19 mouse cellular contexts compared by ENCODE assay signal in the genomic region with DNA sequence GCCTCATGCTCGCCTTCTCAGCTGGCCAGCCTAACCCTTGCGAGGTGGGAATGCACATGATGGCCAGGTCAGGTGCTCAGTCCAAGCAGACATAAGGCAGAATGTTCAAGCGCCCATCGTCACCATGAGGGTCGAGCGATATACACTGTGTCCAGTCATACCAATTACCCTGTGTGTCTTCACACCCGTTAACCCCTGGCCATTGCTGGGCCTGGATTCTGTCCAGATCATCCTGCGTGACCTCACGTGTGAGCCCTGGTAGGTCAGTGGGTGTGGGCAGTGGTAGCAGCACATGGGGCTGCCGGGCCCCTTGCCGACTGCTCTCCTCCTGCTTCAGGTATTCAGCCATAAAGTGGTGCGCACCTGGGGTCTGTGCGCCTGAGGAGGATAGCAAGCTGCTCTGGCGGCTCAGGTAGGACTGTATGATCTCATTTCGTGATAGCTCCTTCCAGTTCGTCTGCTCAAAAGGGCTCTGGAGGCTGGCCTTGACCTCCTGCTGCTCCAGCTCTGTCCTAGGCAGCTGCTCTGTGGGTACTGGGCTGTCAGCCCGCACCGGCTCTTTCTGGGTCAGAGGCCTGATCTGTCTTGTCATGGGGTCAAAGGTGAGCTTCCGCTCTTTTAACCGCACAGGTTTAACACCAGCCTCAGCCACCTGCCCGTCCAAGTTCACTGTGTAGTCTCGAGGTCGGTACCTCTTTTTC. TPM values are rescaled to one million over a fixed set of nuclear protein-coding genes. Genes with fewer than 3 reads are reported as not detected.
DNase-seq lines count a peak whose midpoint lies in the region; ATAC-seq and TF ChIP-seq lines count a peak whose summit lies in the region.
"Had no signal": no experiment of that assay in that cellular context is flagged by ENCODE, and none has a peak within 500 bp of the region (broad histone marks: within the 10 kb centered on the region; RNA-seq: fewer than 3 reads in every experiment).

No protein-coding gene starts in this region.

- peak; percentile 52 for DNase-seq in cerebellum, adult 9-11 months
- DNase-seq in cerebellum, adult 11 months = no peak
- peak; percentile 42 for DNase-seq in kidney, adult 2 months
- DNase-seq in kidney, postnatal 14 days = no peak
- DNase-seq in hindbrain, postnatal 0 days (ENCODE audit: low spot score) = no peak
- DNase-seq in c-Kit-positive CD71-positive TER-119-positive erythroid progenitor cells, embryonic 14.5 days (ENCODE audit: low spot score) = no peak
- DNase-seq: adrenal gland, postnatal 25 days; B cell, adult 2 months; gastrocnemius, postnatal 14 days; lung, adult 2 months; right cerebral cortex, adult 18-20 months; thymus, postnatal 25 days had no signal

- no peak overlapping the region for H3K4me2 ChIP-seq in embryonic facial prominence, embryonic 13.5 days
- no peak overlapping the region for H3K4me2 ChIP-seq in hindbrain, postnatal 0 days (ENCODE audit: low read depth, low read length)
- H3K4me2 ChIP-seq: forebrain, embryonic 12.5 days; midbrain, embryonic 11.5 days had no signal

- peaks cover 11% of the 10 kb centered on the region for H3K4me1 ChIP-seq in kidney, adult 2 months (ENCODE audit: control insufficient read depth, insufficient read depth, low read length)
- peaks cover 86% of the 10 kb centered on the region for H3K4me1 ChIP-seq in E14TG2a.4 (replicated peaks; ENCODE audit: low read depth, low read length)
- peaks cover 22% of the 10 kb centered on the region for H3K4me1 ChIP-seq in embryonic facial prominence, embryonic 13.5 days
- peaks cover 18% of the 10 kb centered on the region for H3K4me1 ChIP-seq in hindbrain, postnatal 0 days (ENCODE audit: insufficient read depth, low read length)

- 72% methylated on average over 23 of the region's 23 CpGs for WGBS in kidney, adult 2 months
- 84% methylated on average over 23 of the region's 23 CpGs for WGBS in embryonic facial prominence, embryonic 13.5 days
- WGBS in hindbrain, postnatal 0 days = 83% methylated on average over 23 of the region's 23 CpGs

- no peak overlapping the region for H3K27ac ChIP-seq in kidney, adult 2 months (ENCODE audit: insufficient read depth, low read depth, low read length)
- H3K27ac ChIP-seq in embryonic facial prominence, embryonic 13.5 days = no peak overlapping the region
- H3K27ac ChIP-seq in hindbrain, postnatal 0 days = no peak overlapping the region
- H3K27ac ChIP-seq: forebrain, embryonic 12.5 days; hindbrain, embryonic 10.5 days; kidney, postnatal 0 days had no signal

- H3K9ac ChIP-seq in embryonic facial prominence, embryonic 13.5 days = 0 out of 2 replicates have a peak overlapping the region, but pooled peaks have one; percentile 3
- no peak overlapping the region for H3K9ac ChIP-seq in hindbrain, postnatal 0 days (replicated peaks; ENCODE audit: low read length)
- H3K9ac ChIP-seq: forebrain, embryonic 12.5 days had no signal

- no peaks in the 10 kb centered on the region for H3K27me3 ChIP-seq in kidney, adult 2 months (replicated peaks; ENCODE audit: control insufficient read depth, insufficient read depth, low read length)
- H3K27me3 ChIP-seq in E14TG2a.4 (ENCODE audit: insufficient read depth, low read length) = no peaks in the 10 kb centered on the region
- H3K27me3 ChIP-seq in embryonic facial prominence, embryonic 13.5 days = no peaks in the 10 kb centered on the region
- no peaks in the 10 kb centered on the region for H3K27me3 ChIP-seq in hindbrain, postnatal 0 days (ENCODE audit: insufficient read depth, low read length)
- H3K27me3 ChIP-seq: forebrain, embryonic 12.5 days had no signal

- no peak overlapping the region for H3K4me3 ChIP-seq in kidney, adult 2 months (ENCODE audit: insufficient read depth, low read depth, low read length)
- peak overlapping the region; percentile 62 for H3K4me3 ChIP-seq in E14TG2a.4 (replicated peaks; ENCODE audit: low read length)
- no peak overlapping the region for H3K4me3 ChIP-seq in embryonic facial prominence, embryonic 13.5 days
- H3K4me3 ChIP-seq in hindbrain, postnatal 0 days (ENCODE audit: low read length) = no peak overlapping the region
- H3K4me3 ChIP-seq: forebrain, embryonic 12.5 days; hindbrain, embryonic 10.5 days had no signal

- TF ChIP-seq POLR2A in kidney, adult 2 months (IDR thresholded peaks at IDR 0.05; ENCODE audit: low read depth, low read length) = no peak

- H3K9me3 ChIP-seq in E14TG2a.4 (ENCODE audit: low read length) = no peaks in the 10 kb centered on the region
- H3K9me3 ChIP-seq in embryonic facial prominence, embryonic 13.5 days = no peaks in the 10 kb centered on the region
- H3K9me3 ChIP-seq in hindbrain, postnatal 0 days (ENCODE audit: low read length) = no peaks in the 10 kb centered on the region
- H3K9me3 ChIP-seq: forebrain, embryonic 12.5 days; hindbrain, embryonic 10.5 days had no signal

- no peak for TF ChIP-seq CTCF in kidney, adult 2 months (conservative IDR thresholded peaks at IDR 0.05; ENCODE audit: insufficient read depth, insufficient read length, low read depth, low read length)
- no peak for TF ChIP-seq CTCF in E14TG2a.4 (conservative IDR thresholded peaks at IDR 0.05; ENCODE audit: low read length)
- TF ChIP-seq CTCF in hindbrain, postnatal 0 days (IDR thresholded peaks at IDR 0.05; ENCODE audit: low read depth) = no peak

- ATAC-seq in embryonic facial prominence, embryonic 13.5 days (ENCODE audit: insufficient number of reproducible peaks, insufficient read depth, low FRiP score, low TSS enrichment, low read depth) = no peak
- no peak for ATAC-seq in hindbrain, postnatal 0 days

- H3K36me3 ChIP-seq in kidney, adult 2 months (ENCODE audit: control insufficient read depth, insufficient read depth, low read length) = no peaks in the 10 kb centered on the region
- peaks cover 77% of the 10 kb centered on the region for H3K36me3 ChIP-seq in E14TG2a.4 (ENCODE audit: insufficient read depth, low read length)
- peaks cover 43% of the 10 kb centered on the region for H3K36me3 ChIP-seq in embryonic facial prominence, embryonic 13.5 days
- H3K36me3 ChIP-seq in hindbrain, postnatal 0 days (ENCODE audit: insufficient read depth, low read length) = peaks cover 18% of the 10 kb centered on the region

RNA-seq across cellular contexts. Expression of a gene that starts 3.1 kb away (rescaled TPM):
- 52.7 and 67.5 TPM in 2 replicates for polyA plus RNA-seq in kidney, adult 2 months (2012; rRNA removed)
- polyA plus RNA-seq in embryonic facial prominence, embryonic 13.5 days (2015; fragmentation: Nextera tagmentation; extraction: Ambion mirVana) = 15.4 and 19.6 TPM in 2 replicates
- total RNA-seq in hindbrain, postnatal 0 days (2014; rRNA removed) = 57.3 and 65.8 TPM in 2 replicates
- 12.5 and 12.9 TPM in 2 replicates for polyA plus RNA-seq in hindbrain, postnatal 0 days (2015; fragmentation: Nextera tagmentation; extraction: Ambion mirVana)

RNA-seq across cellular contexts. Expression of a gene that starts 20.5 kb away (rescaled TPM):
- polyA plus RNA-seq in kidney, adult 2 months (2012; rRNA removed) = 33.5 and 35.7 TPM in 2 replicates
- 70.7 and 74.0 TPM in 2 replicates for polyA plus RNA-seq in embryonic facial prominence, embryonic 13.5 days (2015; fragmentation: Nextera tagmentation; extraction: Ambion mirVana)
- total RNA-seq in hindbrain, postnatal 0 days (2014; rRNA removed) = 27.0 and 90.6 TPM in 2 replicates
- 37.3 and 40.3 TPM in 2 replicates for polyA plus RNA-seq in hindbrain, postnatal 0 days (2015; fragmentation: Nextera tagmentation; extraction: Ambion mirVana)

RNA-seq across cellular contexts. Expression of a gene that starts 51.9 kb away (rescaled TPM):
- 6.8 and 7.2 TPM in 2 replicates for polyA plus RNA-seq in kidney, adult 2 months (2012; rRNA removed)
- polyA plus RNA-seq in embryonic facial prominence, embryonic 13.5 days (2015; fragmentation: Nextera tagmentation; extraction: Ambion mirVana) = 18.5 and 19.9 TPM in 2 replicates
- 8.6 and 11.3 TPM in 2 replicates for total RNA-seq in hindbrain, postnatal 0 days (2014; rRNA removed)
- polyA plus RNA-seq in hindbrain, postnatal 0 days (2015; fragmentation: Nextera tagmentation; extraction: Ambion mirVana) = 13.1 and 13.2 TPM in 2 replicates

RNA-seq across cellular contexts. Expression of a gene that starts 51.9 kb away (rescaled TPM):
- 0.77 TPM in 2 replicates for polyA plus RNA-seq in kidney, adult 2 months (2012; rRNA removed)
- polyA plus RNA-seq in embryonic facial prominence, embryonic 13.5 days (2015; fragmentation: Nextera tagmentation; extraction: Ambion mirVana) = 1.1 and 1.8 TPM in 2 replicates
- total RNA-seq in hindbrain, postnatal 0 days (2014; rRNA removed) = 0.40 and 0.42 TPM in 2 replicates
- 1.4 and 1.9 TPM in 2 replicates for polyA plus RNA-seq in hindbrain, postnatal 0 days (2015; fragmentation: Nextera tagmentation; extraction: Ambion mirVana)
- total RNA-seq: monocyte, adult 5-6 weeks had no signal

RNA-seq across cellular contexts. Expression of a gene that starts 52.5 kb away (rescaled TPM):
- 6.1 and 7.9 TPM in 2 replicates for polyA plus RNA-seq in kidney, adult 2 months (2012; rRNA removed)
- 20.1 and 20.4 TPM in 2 replicates for polyA plus RNA-seq in embryonic facial prominence, embryonic 13.5 days (2015; fragmentation: Nextera tagmentation; extraction: Ambion mirVana)
- total RNA-seq in hindbrain, postnatal 0 days (2014; rRNA removed) = 12.4 and 15.2 TPM in 2 replicates
- polyA plus RNA-seq in hindbrain, postnatal 0 days (2015; fragmentation: Nextera tagmentation; extraction: Ambion mirVana) = 14.0 and 15.5 TPM in 2 replicates

Comparison
In these comparisons a context has a peak if more than half of its experiments do, and no peak if none do; other contexts are left out.
1. DNase-seq: peak in cerebellum, adult 9-11 months (single experiment) and kidney, adult 2 months (single experiment); none in cerebellum, adult 11 months (single experiment), kidney, postnatal 14 days (single experiment), hindbrain, postnatal 0 days (single experiment) and c-Kit-positive CD71-positive TER-119-positive erythroid progenitor cells, embryonic 14.5 days (single experiment).